Mouse (Mus musculus): Measurements from ENCODE around the gene Mgll.
A peak's percentile ranks its signal among the peaks of the same experiment; 100 is the strongest.

The Mgll gene

GRCm38 (mm10) chr6:88724313-88725195 is at the start of gene Mgll:
Gene Mgll, plus strand, starts transcription at chr6:88724412.
- DNase-seq (ENCODE audit: low spot score), result no peak

- DNase-seq (ENCODE audit: low spot score), result no peak
Observed at GRCm38 (mm10) chr6:88675815-88676214, 48.4 kb upstream of the Mgll start.

- no peak for DNase-seq (ENCODE audit: low spot score)
Observed at GRCm38 (mm10) chr6:88676753-88677736, 47.2 kb upstream of the Mgll start.

- no peak for DNase-seq (ENCODE audit: low spot score)
Observed at GRCm38 (mm10) chr6:88677738-88678137, 46.5 kb upstream of the Mgll start.

GRCm38 (mm10) chr6:88681026-88681425 is 43.2 kb upstream of the Mgll start:
- no peak for DNase-seq (ENCODE audit: low spot score)

GRCm38 (mm10) chr6:88683380-88684053 is 40.7 kb upstream of the Mgll start:
- no peak for DNase-seq (ENCODE audit: low spot score)

GRCm38 (mm10) chr6:88688171-88688570 is 36.0 kb upstream of the Mgll start:
- DNase-seq (ENCODE audit: low spot score), result no peak

GRCm38 (mm10) chr6:88688712-88689111 is 35.5 kb upstream of the Mgll start:
- no peak for DNase-seq (ENCODE audit: low spot score)

GRCm38 (mm10) chr6:88690211-88690610 is 34.0 kb upstream of the Mgll start:
- DNase-seq (ENCODE audit: low spot score), result peak; percentile 34

- no peak for DNase-seq (ENCODE audit: low spot score)
Observed at GRCm38 (mm10) chr6:88691361-88691760, 32.9 kb upstream of the Mgll start.

- no peak for DNase-seq (ENCODE audit: low spot score)
Observed at GRCm38 (mm10) chr6:88702887-88703286, 21.3 kb upstream of the Mgll start.

GRCm38 (mm10) chr6:88703731-88704130 is 20.5 kb upstream of the Mgll start:
- DNase-seq (ENCODE audit: low spot score), result no peak

GRCm38 (mm10) chr6:88708401-88709278 is 15.6 kb upstream of the Mgll start:
- no peak for DNase-seq (ENCODE audit: low spot score)

GRCm38 (mm10) chr6:88709279-88709575 is 15.0 kb upstream of the Mgll start:
- DNase-seq (ENCODE audit: low spot score), result no peak

- DNase-seq (ENCODE audit: low spot score), result no peak
Observed at GRCm38 (mm10) chr6:88711313-88711712, 12.9 kb upstream of the Mgll start.

GRCm38 (mm10) chr6:88712083-88712482 is 12.1 kb upstream of the Mgll start:
- no peak for DNase-seq (ENCODE audit: low spot score)

- no peak for DNase-seq (ENCODE audit: low spot score)
Observed at GRCm38 (mm10) chr6:88713320-88713719, 10.9 kb upstream of the Mgll start.

GRCm38 (mm10) chr6:88714200-88714674 is 10.0 kb upstream of the Mgll start:
- no peak for DNase-seq (ENCODE audit: low spot score)

- DNase-seq (ENCODE audit: low spot score), result no peak
Observed at GRCm38 (mm10) chr6:88715378-88715781, 8.8 kb upstream of the Mgll start.

GRCm38 (mm10) chr6:88715966-88716365 is 8.2 kb upstream of the Mgll start:
- no peak for DNase-seq (ENCODE audit: low spot score)
